Mouse (Mus musculus): Measurements from ENCODE around the gene Cnot6. TPM values are rescaled to one million over a fixed set of nuclear protein-coding genes. Genes with fewer than 3 reads are reported as not detected.

Gene Cnot6
- polyA plus RNA-seq, 1 experiment: 13.6 TPM

GRCm38 (mm10) chr11:49654651-49655050 lies 57.9 kb downstream of the Cnot6 start:
- DNase-seq (ENCODE audit: low read depth): no peak

DNA sequence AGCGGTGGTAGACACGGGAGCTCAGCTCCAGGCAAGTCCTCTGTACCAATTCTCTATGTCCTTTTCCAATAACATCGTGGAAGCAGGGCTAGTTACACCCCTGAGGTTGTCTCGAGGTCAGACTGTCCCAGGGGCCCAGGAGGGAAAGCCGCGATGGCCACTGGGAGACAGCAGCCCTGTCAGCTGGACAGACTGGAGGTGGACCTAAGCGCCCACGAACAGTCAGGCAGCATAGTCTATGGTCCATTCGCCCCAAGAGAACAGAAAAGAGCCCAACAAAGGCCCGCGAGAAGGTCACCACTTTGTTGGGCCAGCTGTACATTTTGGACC lies 59.5 kb downstream of the Cnot6 start:
- no peak for DNase-seq (ENCODE audit: low read depth)

DNA sequence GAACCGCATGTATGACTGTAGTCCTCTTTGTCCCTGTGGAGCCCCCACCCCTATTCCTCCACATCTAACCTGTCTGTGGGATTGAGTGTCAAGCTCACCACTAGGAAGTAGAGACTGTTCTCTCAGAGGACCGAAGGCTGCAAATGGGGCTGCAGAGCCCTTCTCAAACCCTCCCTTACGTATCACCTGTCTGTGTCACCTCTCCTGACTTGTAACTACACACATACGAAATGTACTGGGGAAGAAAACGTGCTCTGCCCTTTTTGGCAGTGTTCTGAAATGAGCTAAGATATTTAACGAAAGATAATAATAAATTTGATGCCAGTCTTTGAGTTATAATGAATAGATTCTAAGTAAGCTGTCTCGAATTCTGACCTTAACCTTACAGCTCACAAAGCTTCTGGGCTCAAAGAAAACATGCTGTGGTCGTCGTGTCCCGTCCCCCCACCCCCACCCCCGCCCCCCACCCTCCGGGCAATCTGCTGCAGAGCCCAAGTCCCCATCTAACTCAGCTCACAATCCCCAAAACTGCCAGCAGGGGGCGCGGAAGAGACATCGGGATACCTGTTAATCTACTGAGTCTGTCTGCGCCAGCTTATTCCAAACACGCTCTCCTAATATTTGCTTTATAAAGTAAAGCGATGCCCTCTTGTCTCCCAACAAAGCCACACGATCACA lies 60.0 kb downstream of the Cnot6 start:
- DNase-seq (ENCODE audit: low read depth): no peak

- no peak for DNase-seq (ENCODE audit: low read depth)
Measured at GRCm38 (mm10) chr11:49651762-49652322, 60.7 kb downstream of the Cnot6 start.

GRCm38 (mm10) chr11:49650994-49651761 lies 61.3 kb downstream of the Cnot6 start:
- no peak for DNase-seq (ENCODE audit: low read depth)

- no peak for DNase-seq (ENCODE audit: low read depth)
Measured at GRCm38 (mm10) chr11:49650113-49650993, 62.2 kb downstream of the Cnot6 start.

GRCm38 (mm10) chr11:49645677-49646076 lies 66.8 kb downstream of the Cnot6 start:
- DNase-seq (ENCODE audit: low read depth): no peak

DNA sequence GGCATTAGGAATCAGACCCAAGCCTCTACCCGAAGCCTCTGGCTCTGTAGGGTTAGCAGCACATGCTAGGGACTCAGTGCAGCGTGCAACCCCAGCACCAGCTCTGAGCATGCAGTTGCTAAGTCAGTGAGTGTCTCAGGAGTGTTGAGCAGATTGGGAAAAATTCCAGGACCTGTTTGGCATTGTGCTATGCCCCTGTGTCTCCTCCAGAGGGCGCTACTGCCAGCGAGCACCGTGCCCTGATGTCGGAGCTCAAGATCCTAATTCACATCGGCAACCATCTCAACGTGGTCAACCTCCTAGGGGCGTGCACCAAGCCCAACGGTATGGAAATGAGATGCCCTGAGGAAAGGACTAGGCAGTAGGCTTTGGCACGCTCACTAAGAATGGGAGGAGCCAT lies 76.1 kb downstream of the Cnot6 start:
- no peak for DNase-seq (ENCODE audit: low read depth)

- no peak for DNase-seq (ENCODE audit: low read depth)
Measured at GRCm38 (mm10) chr11:49635671-49636070, 76.9 kb downstream of the Cnot6 start.

DNA sequence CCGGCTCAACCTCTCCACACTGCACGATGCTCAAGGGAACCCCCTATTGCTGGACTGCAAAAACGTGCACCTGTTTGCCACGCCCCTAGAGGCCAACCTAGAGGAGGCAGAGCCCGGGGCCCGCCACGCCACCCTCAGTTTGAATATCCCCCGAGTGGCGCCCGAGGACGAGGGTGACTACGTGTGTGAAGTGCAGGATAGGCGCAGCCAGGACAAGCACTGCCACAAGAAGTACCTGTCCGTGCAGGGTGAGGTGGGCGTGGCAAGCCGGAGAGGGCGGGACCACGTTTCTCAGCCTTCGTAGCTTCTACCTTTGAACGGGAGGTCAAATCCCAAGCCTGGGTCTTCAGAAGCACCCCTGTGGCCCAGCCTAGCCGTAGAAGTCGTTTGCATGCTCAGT lies 78.4 kb downstream of the Cnot6 start:
- DNase-seq (ENCODE audit: low read depth): no peak

DNA sequence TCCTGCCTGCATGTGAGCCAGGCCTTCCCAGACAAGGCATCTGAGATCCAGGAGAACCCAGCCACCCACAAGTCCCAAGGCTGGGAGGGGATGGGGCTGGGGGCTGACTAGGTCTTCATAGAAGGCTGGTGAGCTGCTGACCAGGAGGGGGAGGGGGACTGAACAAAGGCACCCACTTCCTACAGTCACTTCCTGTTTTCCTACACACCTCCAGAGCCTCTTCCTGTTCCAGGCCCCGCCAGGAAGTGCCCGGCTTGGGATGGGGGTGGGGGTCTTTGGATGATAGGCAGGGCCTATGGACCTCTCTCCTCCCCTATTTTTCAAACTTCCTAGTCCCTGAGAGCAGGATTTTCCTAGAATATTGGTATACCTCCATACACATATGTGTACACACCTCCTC lies 80.3 kb downstream of the Cnot6 start:
- no peak for DNase-seq (ENCODE audit: low read depth)

GRCm38 (mm10) chr11:49631154-49631553 lies 81.4 kb downstream of the Cnot6 start:
- no peak for DNase-seq (ENCODE audit: low read depth)

DNA sequence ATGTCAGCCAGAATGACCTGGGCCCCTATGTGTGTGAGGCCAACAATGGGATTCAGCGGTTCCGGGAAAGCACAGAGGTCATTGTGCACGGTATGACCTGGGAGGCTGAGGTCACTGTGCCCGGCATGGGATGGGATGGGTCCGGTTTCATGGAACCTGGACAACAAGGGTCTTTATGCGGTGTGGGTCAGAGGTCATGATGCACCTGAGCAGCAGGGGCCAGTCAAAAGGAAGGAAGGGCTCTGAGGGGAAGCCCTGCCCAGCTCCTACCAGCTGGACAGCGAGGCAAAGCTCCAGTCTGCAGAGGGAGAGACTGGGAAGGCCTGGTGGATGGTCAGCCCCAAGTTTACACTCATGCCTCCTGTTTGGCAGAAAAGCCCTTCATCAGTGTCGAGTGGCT lies 85.8 kb downstream of the Cnot6 start:
- DNase-seq (ENCODE audit: low read depth): no peak

DNA sequence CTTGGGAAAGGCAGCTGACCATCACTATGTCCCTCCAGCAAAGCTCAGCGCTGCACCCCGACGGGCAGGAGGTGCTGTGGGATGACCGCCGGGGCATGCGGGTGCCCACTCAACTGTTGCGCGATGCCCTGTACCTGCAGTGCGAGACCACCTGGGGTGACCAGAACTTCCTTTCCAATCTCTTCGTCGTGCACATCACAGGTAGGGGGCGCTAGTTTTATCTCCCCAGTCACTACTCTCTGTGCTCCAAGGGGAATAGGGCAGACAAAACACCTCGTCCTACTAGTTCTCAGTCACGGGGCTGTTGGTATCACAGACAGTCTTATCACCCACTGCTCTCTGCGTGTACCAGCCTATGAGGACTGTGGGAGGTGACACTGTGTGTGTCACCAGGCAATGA lies 86.7 kb downstream of the Cnot6 start:
- DNase-seq (ENCODE audit: low read depth): no peak

DNA sequence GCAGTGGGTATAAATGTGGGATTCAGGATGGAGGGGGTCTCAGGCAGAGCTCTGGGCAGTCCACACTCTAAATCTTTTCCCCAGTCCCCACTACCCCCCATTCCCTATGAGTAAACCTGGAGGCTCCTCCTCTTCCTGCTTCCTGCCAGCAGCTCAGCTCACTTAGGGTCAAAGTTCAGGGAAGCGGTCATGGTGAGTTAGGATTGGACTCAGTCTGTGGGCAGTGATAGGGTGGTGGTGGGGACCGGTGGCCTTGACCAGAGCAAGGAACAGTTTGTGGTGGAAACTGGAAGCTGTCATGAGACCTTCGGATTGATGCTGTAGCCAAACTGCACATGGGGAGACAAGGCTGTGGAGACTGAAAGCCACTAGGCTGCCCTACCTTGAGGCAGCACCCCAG lies 88.4 kb downstream of the Cnot6 start:
- DNase-seq (ENCODE audit: low read depth): no peak

GRCm38 (mm10) chr11:49621953-49622352 lies 90.6 kb downstream of the Cnot6 start:
- DNase-seq (ENCODE audit: low read depth): no peak

Other genes starting within 250 kb of the Cnot6 start
- not detected in 2 replicates for gene Olfr1386, start 247.7 kb downstream of the Cnot6 start, polyA plus RNA-seq (2012; rRNA removed)
- not detected in 2 replicates for gene Olfr1385, start 223.7 kb downstream of the Cnot6 start, polyA plus RNA-seq (2012; rRNA removed)
- gene Olfr1384, start 206.0 kb downstream of the Cnot6 start, polyA plus RNA-seq (2012; rRNA removed): not detected in 2 replicates
- gene Olfr1383, start 193.1 kb downstream of the Cnot6 start, polyA plus RNA-seq (2012; rRNA removed): not detected in 2 replicates
- gene Olfr1382, start 184.5 kb downstream of the Cnot6 start, polyA plus RNA-seq (2012; rRNA removed): not detected in 2 replicates
- not detected in 2 replicates for gene Olfr1381, start 169.3 kb downstream of the Cnot6 start, polyA plus RNA-seq (2012; rRNA removed)
- not detected in 2 replicates for gene Olfr1380, start 155.8 kb downstream of the Cnot6 start, polyA plus RNA-seq (2012; rRNA removed)
- gene Flt4, start 103.5 kb downstream of the Cnot6 start, polyA plus RNA-seq (2012; rRNA removed): 8.8 and 9.2 TPM in 2 replicates
- gene Scgb3a1, start 49.1 kb downstream of the Cnot6 start, polyA plus RNA-seq (2012; rRNA removed): not detected in 2 replicates
- gene Gfpt2, start 81.5 kb upstream of the Cnot6 start, polyA plus RNA-seq (2012; rRNA removed): 12.5 and 15.4 TPM in 2 replicates
- gene Mapk9, start 134.0 kb upstream of the Cnot6 start, polyA plus RNA-seq (2012; rRNA removed): 37.4 and 37.7 TPM in 2 replicates
- gene Rasgef1c, start 189.1 kb upstream of the Cnot6 start, polyA plus RNA-seq (2012; rRNA removed): 0.33 and 0.62 TPM in 2 replicates